Mouse (Mus musculus): Measurements from ENCODE around the gene Leng9. TPM values are rescaled to one million over a fixed set of nuclear protein-coding genes. Genes with fewer than 3 reads are reported as not detected.
"Not testable (repeated sequence)": the region's sequence is repeated elsewhere in the genome, so short reads cannot be mapped to it uniquely, and the experiment has no call there.

Leng9 gene
- polyA plus RNA-seq (2012; ENCODE audit: insufficient read depth, insufficient read length, missing spikeins) = 2.1 and 3.6 TPM in 2 replicates

DNA sequence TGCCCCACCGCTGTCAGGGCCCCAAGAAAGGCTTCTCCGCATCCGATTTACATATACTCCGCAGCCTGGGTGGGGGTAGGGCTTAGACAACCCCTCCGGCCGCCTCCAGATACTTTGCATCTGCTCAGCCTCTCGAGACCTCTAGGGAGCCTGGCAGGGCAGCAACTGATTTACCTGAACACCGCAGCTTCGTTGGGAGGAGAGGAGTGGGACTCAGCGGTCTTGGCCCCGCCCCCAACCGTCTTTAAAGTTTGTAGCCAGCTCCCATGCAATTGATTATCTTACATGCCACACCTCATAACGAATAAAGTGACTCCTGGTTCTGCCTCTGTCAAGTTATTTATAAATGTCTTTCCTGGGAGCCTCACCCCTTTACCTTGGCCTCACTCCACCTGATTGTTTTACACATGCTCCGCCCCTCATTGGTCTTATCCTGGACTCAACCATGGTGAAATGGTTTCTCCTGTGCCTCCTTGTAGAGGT, at the start of gene Leng9:
TSS of gene Leng9 (minus strand) at position 316 of the 483 bp plus-strand sequence.
- Histone ChIP-seq H3K4me1 (ENCODE audit: control insufficient read depth, insufficient read depth, insufficient read length, low read length) (peaks cover 4% of the 10 kb centered on the region; the same call in 1 of the 2 replicates), H3K4me3 (ENCODE audit: insufficient read depth, low read depth, low read length) (peak within 1 kb of the TSS; percentile 74), H3K27ac (replicated peaks; ENCODE audit: low read depth, low read length) (peak within 1 kb of the TSS; percentile 97)

DNA sequence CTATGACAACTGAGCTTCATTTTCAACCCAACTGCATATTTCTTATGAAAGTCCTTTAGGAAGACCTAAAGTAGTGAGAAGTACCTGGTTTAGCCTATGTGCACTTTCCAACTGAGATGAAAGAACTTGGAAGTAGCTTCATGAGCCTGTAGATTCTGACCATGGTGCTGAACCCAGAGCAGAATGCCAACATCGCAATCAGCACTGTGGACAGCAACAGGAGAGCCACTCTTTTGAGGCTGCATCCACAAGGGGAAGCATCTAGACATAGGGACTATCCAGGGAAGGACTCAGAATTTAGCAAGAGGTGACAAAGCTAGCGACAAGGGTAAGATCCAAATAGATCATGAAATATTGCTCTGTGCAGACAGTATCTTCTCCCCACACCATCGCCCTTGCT, 28.3 kb upstream of the Leng9 start:
- Histone ChIP-seq H3K4me1 (ENCODE audit: control insufficient read depth, insufficient read depth, insufficient read length, low read length) (no peaks in the 10 kb centered on the region), H3K27ac (replicated peaks; ENCODE audit: low read depth, low read length) (no peak overlapping the region), H3K4me3 (ENCODE audit: insufficient read depth, low read depth, low read length) (no peak overlapping the region)

DNA sequence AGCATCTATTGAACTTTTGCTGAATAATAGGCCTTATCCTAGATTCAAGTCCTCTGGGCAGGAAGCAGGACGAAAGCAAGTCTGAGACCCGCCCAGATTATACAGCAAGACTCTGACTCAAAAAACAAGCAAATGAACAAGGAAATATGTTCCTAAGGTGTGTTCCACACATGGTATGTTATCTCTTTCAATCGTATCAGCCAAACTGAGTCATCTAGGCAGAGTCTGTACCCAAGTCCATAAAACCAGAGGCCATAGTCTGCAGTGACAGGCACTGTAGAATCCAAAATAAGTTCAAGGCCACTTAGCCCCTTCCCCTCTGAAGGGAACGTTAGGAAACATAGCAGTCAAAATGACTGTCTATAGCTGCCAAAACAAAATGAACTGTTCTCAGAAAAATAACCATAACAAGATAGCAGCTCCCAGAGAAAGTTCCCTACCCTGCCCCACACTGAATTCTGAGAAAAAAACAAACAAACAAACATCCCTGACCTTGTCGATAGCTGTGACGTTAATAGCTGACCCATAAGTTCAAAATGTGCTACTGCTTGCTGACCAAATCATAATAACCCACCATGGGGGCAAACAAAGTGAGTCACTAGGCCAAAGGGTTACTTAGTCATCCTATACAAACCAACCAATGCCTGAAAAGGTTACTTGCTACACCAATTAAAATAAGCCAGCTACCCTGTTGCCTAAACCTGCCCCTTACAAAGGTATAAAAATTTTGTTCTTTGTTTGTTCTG, 20.2 kb upstream of the Leng9 start:
- Histone ChIP-seq H3K4me3 (ENCODE audit: insufficient read depth, low read depth, low read length) (no peak overlapping the region), H3K4me1 (ENCODE audit: control insufficient read depth, insufficient read depth, insufficient read length, low read length) (no peaks in the 10 kb centered on the region), H3K27ac (replicated peaks; ENCODE audit: low read depth, low read length) (no peak overlapping the region)

DNA sequence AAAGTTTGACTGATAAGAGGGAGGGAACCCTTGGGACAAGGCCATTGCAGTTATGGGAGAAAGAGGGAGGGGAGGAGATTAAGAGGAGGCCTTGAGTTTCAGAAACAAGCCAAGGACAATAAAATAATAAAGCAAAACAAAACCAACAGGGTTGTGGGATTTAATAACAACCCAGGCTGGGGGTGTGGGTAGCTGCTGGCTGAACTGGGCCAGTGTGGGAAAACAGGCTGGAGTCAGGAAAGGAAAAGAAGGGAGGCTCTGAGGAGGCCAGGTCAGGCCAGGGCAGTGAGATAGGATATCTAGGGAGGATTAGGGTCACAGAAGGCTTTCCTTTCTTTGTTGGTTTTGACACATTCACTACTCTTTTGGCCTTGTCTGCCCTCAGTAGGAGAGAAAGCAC, 16.9 kb upstream of the Leng9 start:
- H3K27ac ChIP-seq (replicated peaks; ENCODE audit: low read depth, low read length) = no peak overlapping the region
- H3K4me3 ChIP-seq (ENCODE audit: insufficient read depth, low read depth, low read length) = no peak overlapping the region
- 0 out of 2 replicates have a peak, but pooled peaks cover 3% of the 10 kb centered on the region for H3K4me1 ChIP-seq (ENCODE audit: control insufficient read depth, insufficient read depth, insufficient read length, low read length)

DNA sequence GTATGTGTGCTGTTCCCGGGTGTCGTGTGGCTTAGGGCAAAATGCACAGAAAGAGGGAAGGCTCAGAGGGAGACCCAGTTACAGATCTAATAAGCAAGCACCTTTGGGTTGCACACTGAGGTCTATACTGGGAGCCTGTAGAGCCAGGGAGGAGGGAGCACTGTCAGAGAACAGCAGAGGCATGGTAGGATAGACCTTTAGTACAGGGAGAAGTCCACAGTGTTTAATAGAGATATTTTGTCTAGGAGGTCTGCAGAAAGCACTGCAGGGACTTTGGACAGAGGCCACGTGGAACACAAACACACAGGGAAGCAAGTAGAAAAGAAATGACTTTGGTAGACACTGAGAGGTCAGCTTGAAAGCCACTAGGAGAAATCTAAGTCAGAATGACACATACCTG, 15.1 kb upstream of the Leng9 start:
- Histone ChIP-seq H3K4me1 (ENCODE audit: control insufficient read depth, insufficient read depth, insufficient read length, low read length) (0 out of 2 replicates have a peak, but pooled peaks cover 3% of the 10 kb centered on the region), H3K4me3 (ENCODE audit: insufficient read depth, low read depth, low read length) (no peak overlapping the region), H3K27ac (replicated peaks; ENCODE audit: low read depth, low read length) (no peak overlapping the region)

DNA sequence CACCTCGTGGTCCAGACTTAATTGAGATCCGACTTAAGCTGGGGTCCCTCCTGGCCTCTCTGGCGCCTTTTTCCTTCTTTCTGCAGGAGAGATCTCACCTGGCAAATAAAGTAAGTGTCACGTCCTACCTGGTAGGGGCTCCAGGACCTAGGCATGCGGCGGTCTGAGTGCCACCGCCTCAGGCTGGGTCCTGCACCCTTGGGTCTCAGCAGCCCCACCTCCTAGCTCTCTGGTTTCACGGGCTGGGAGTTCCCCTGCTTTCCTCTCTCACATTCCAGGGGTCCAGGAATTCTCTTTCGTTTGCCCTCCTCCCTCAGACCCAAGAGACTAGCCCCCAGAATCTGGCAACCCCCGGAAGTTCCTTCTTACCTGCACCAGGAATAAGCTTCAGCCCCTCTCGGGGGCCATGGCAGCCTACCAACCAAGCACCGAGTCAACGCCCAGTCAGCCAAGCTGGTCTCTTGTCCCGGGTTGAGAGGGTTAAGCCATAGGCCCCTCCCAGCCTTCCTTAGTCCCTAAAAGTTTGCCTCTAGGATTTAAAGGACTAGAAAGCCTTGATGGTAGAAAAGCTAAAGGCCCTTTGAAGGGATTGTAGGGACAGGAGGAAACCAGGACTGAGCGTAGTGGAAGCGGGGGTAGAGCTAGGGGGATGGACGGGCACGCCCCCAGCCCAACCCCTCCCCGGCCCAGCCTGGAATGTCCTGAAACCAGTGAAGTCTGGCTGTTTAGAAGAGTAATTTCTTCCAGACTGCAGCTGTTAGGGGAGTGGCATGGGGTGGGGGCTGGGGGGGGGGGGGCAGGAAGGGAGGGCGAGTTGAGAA, 14.1 kb upstream of the Leng9 start, which contains the start of gene Cdc42ep5:
TSS of gene Cdc42ep5 (minus strand) at position 771 of the 821 bp plus-strand sequence.
- H3K27ac ChIP-seq (replicated peaks; ENCODE audit: low read depth, low read length) = peak within 1 kb of the TSS; percentile 35; the same call in 1 of the 2 replicates
- peak within 1 kb of the TSS; percentile 84 for H3K4me3 ChIP-seq (ENCODE audit: insufficient read depth, low read depth, low read length)
- 0 out of 2 replicates have a peak, but pooled peaks cover 3% of the 10 kb centered on the region for H3K4me1 ChIP-seq (ENCODE audit: control insufficient read depth, insufficient read depth, insufficient read length, low read length)

DNA sequence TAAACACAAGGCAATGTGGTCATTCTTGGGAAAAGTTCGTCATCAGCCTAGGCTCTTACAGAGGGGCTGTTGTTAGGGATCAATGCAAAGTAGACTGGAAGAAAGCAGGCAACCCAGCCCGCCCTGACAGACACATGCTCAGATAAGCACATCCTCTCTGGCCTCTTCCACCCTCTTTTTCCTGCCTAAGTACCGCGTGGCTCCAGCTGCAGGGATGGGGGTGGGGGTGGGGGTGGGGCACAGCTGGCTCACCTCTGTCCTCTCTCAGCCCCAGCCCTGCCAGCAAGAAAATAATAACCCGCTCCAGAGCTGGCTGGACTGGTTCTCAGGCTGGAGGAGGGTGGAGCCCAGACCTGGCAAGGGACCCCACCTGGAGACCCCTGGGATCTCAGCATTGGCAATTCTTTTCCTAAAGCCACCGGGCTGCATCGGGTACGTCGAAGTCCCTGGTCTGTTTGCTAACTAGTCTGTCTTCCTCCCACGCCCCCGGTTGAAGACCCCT, 13.4 kb upstream of the Leng9 start:
- Histone ChIP-seq H3K4me3 (ENCODE audit: insufficient read depth, low read depth, low read length) (peak overlapping the region; percentile 84), H3K27ac (replicated peaks; ENCODE audit: low read depth, low read length) (0 out of 2 replicates have a peak overlapping the region, but pooled peaks have one; percentile 1), H3K4me1 (ENCODE audit: control insufficient read depth, insufficient read depth, insufficient read length, low read length) (0 out of 2 replicates have a peak, but pooled peaks cover 3% of the 10 kb centered on the region)

DNA sequence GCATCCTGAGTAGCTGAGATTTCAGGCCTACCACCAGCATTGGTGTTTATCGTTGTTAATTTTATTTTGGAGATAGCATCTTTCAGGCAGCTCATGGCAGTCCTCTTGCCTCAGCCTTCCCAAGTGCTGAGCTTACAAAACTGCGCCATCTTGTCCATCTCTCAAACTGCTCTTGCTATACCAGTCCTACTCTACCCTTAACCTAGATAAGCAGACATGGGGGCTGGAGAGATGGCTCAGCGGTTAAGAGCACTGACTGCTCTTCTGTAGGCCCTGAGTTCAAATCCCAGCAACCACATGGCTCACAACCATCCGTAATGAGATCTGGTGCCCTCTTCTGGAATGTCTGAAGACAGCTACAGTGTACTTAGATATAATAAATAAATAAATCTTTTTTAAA, 11.4 kb upstream of the Leng9 start:
- H3K4me1 ChIP-seq (ENCODE audit: control insufficient read depth, insufficient read depth, insufficient read length, low read length); H3K27ac ChIP-seq (replicated peaks; ENCODE audit: low read depth, low read length); H3K4me3 ChIP-seq (ENCODE audit: insufficient read depth, low read depth, low read length): not testable (repeated sequence)

DNA sequence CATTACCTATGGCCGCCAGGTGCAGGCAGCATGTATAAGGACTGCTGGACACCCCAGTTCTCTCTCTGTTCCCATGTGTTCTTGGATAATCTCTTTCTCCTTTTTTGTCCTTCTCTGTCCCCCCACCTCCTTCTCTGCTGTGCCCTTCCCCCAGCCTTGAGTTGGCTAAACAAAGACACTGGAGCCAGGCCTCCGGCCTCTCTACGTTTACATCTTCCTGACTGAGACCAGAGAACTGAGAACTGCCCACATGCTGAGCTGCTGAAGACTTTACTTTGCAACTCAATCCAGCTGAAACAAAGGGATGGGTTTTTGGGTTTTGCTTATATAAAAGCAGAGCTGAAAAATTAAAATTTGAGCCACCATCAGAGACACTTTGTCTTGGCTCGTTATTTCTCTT, 4.8 kb upstream of the Leng9 start:
- no peak overlapping the region for H3K27ac ChIP-seq (replicated peaks; ENCODE audit: low read depth, low read length)
- H3K4me3 ChIP-seq (ENCODE audit: insufficient read depth, low read depth, low read length) = no peak overlapping the region
- no peaks in the 10 kb centered on the region; the same call in 1 of the 2 replicates for H3K4me1 ChIP-seq (ENCODE audit: control insufficient read depth, insufficient read depth, insufficient read length, low read length)

DNA sequence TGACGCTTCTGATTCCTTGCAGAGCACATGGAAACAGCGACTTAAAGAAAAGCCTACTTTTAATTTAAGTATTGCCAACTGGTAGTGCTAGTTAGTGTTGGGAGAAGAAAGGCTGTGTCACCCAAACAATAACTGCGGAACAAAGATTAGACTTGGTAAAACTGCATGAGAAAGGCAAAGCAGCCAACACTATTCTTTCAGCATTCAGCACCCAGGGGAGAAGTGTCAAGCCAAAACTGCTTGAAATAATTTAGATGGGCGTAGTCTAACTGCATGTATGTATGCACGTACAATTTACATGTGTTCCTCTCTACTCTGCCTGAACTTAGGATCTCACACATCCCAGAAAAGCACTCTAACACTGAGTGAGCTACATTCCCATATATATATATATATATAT, 4.2 kb upstream of the Leng9 start:
- Histone ChIP-seq H3K4me3 (ENCODE audit: insufficient read depth, low read depth, low read length) (no peak overlapping the region), H3K27ac (replicated peaks; ENCODE audit: low read depth, low read length) (no peak overlapping the region), H3K4me1 (ENCODE audit: control insufficient read depth, insufficient read depth, insufficient read length, low read length) (no peaks in the 10 kb centered on the region; the same call in 1 of the 2 replicates)

DNA sequence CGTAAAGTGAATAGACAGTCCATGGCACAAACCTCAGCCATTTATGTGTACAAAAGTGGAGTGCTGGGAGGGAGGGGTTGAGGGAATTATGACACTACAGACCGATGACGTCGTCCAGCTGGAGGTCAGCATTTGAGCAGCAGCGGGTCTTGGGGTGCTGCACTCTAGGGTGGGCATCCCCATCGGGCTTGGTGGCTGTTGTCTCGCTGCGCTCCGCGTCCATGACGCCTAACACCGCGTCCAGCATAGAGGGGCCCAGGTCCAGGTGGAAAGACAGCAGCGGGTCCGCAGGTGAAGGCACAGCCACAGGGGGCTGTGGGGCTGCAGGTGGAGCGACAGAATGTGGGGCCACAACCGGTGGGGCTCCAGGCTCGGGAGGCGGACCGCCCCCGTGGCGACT, 1.1 kb upstream of the Leng9 start:
- Histone ChIP-seq H3K4me3 (ENCODE audit: insufficient read depth, low read depth, low read length) (peak overlapping the region; percentile 74), H3K4me1 (ENCODE audit: control insufficient read depth, insufficient read depth, insufficient read length, low read length) (peaks cover 4% of the 10 kb centered on the region; the same call in 1 of the 2 replicates), H3K27ac (replicated peaks; ENCODE audit: low read depth, low read length) (no peak overlapping the region; the same call in 1 of the 2 replicates)

DNA sequence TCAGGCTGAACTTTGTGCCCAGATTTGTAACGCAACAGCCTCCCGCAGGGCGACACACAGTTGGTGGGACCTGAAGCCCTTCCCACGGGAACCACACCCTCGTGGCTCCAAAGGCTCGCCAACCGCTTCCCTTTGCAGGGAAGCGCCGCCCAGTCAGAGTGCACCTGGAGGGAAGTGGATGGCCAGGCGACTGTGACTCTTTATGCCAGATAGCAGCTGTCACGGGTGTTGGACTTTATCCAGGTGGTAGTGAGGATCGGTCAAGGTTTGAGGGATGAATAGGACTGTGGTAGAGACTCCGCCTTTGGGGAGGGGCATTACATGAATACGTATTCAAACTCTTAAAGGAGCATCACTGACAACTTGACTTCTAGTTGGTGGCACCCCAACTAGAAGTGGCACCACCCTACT, 642 bp upstream of the Leng9 start:
- peak overlapping the region; percentile 97 for H3K27ac ChIP-seq (replicated peaks; ENCODE audit: low read depth, low read length)
- peaks cover 4% of the 10 kb centered on the region; the same call in 1 of the 2 replicates for H3K4me1 ChIP-seq (ENCODE audit: control insufficient read depth, insufficient read depth, insufficient read length, low read length)

DNA sequence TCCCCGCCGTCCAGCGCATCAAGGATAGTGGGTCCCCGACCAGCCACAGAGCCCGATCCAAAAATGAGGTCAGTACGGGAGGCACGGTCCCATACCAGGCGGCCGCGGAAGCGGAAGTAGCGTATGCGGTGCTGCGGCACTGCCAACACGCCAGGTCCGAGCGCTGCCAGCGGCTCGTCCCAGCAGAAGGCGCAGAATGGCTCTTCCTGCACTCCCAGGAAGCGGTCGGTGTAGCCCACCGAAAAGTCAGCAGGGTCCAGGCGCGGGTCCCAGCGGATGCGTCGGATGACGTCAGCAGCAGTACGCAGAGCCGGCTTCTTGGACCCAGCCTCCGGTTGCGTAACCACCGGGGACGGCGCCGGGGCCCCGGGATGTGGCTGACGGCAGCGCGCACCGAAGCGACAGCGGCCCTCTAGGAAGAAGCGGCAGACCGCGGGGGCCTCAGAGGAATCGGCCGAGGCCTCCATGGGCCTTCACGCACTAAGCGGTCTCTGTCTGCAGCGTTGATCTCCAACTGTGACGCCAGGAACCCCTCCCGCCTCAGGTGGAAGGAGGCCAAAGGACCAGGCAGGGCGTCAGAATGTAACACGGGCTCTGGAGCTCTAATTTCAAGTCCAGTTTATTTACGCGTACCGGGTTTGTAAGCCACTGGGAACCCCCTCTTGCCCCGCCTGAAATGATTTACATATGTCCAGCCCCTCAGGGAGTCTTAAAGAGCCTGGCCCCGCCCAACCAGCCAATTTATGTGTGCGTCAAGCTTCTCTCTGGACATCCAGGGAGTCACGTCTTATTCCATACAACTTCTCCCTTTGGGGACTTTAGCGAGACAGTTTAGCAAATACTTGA, 742 bp downstream of the Leng9 start:
- peaks cover 4% of the 10 kb centered on the region; the same call in 1 of the 2 replicates for H3K4me1 ChIP-seq (ENCODE audit: control insufficient read depth, insufficient read depth, insufficient read length, low read length)
- peak overlapping the region; percentile 97 for H3K27ac ChIP-seq (replicated peaks; ENCODE audit: low read depth, low read length)
- peak overlapping the region; percentile 74 for H3K4me3 ChIP-seq (ENCODE audit: insufficient read depth, low read depth, low read length)

More for the DNA sequence above, 642 bp upstream of the Leng9 start:
- peak overlapping the region; percentile 74 for H3K4me3 ChIP-seq (ENCODE audit: insufficient read depth, low read depth, low read length)
